Mouse (Mus musculus): Measurements from ENCODE around the gene Tent2.

DNA sequence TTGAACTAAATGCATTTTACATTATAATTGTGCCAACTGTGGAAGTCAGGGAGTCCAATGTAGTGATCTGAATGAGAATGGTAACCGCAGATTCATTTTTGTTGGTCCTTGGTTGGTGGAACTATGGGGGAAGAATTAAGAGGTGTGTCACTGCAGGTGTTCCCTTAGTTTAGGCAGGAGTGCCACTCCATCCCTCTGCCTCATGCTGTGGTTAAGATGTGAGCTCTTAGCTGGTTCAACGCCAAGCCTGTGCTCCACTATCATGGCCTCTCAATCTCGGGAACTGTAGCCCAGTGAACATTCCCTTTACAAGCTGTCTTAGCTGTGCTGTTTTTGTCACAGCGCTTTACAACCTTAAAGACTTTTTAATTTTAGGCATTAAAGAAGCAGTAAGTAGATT lies 28.9 kb downstream of the Tent2 start:
- no peak for TF ChIP-seq POLR2A (IDR thresholded peaks at IDR 0.05; ENCODE audit: low read depth, low read length)
- TF ChIP-seq CTCF (IDR thresholded peaks at IDR 0.05; ENCODE audit: extremely low read depth, insufficient read length, insufficient replicate concordance, low read depth, low read length): no peak
